Mouse (Mus musculus) erythroblast, embryonic 14.5 days (primary cell): ENCODE results near the gene Musk. TPM values are rescaled to one million over a fixed set of nuclear protein-coding genes. Genes with fewer than 3 reads are reported as not detected.

ENCODE experiments used
- H3K27me3 ChIP-seq: 2 replicates; pipeline ENCODE4 v1.6.1; 2012; ENCODE audit warnings: inconsistent platforms; ENCODE audit not compliant: control insufficient read depth
- H3K36me3 ChIP-seq: 2 replicates; pipeline ENCODE4 v1.6.1; 2012; ENCODE audit warnings: mild to moderate bottlenecking, inconsistent platforms; ENCODE audit not compliant: control insufficient read depth
- H3K4me1 ChIP-seq: 2 replicates; pipeline ENCODE4 v1.6.1; 2012; ENCODE audit warnings: inconsistent platforms; ENCODE audit not compliant: control insufficient read depth
- H3K4me3 ChIP-seq: replicated peaks from 2 replicates; pipeline ENCODE3; 2012; ENCODE audit warnings: moderate library complexity, mild to moderate bottlenecking, inconsistent platforms
- H3K9me3 ChIP-seq: 2 replicates; pipeline ENCODE4 v1.6.1; 2012; ENCODE audit warnings: low read length, inconsistent platforms, mixed read lengths; ENCODE audit not compliant: control insufficient read depth
- GATA1 ChIP-seq: IDR thresholded peaks from 2 replicates; pipeline ENCODE4 v1.6.1; 2012; ENCODE audit warnings: low read length, inconsistent platforms, mixed read lengths
- TAL1 ChIP-seq: IDR thresholded peaks from 3 replicates; pipeline ENCODE4 v1.6.1; 2012; ENCODE audit warnings: low read length, inconsistent platforms, mixed read lengths
- polyA plus RNA-seq: library from polyadenylated mRNA; stranded (reverse); fragments of >175 nt; gene quantifications from 2 replicates; pipeline ENCODE4 v1.2.3, GENCODE M21; 2012

Musk gene
- polyA plus RNA-seq, 1 experiment, result not detected

DNA sequence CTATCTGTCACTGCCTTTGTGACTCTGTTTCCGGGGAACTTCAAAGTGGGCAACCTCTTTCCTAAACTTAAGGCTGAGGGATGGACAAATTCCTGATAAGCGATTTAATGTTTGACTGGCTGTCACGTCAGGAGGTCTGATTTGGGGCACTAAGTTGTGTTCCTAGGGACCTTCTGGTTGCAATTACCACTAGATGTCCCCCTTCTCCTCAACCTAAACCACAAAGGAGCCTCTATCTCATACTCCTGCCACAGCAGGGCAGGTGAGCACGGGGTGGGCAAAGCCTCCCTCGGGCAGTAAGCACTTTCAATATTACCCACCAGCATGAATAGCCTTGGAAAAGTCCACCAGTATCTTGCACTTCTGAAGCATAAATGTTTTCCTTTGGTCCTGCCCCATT is 133.5 kb downstream of the Musk start:
- no peaks in the 10 kb centered on the region for H3K27me3 ChIP-seq
- H3K36me3 ChIP-seq, result no peaks in the 10 kb centered on the region
- no peaks in the 10 kb centered on the region for H3K4me1 ChIP-seq
- no peak for TF ChIP-seq TAL1
- no peak for TF ChIP-seq GATA1
- H3K4me3 ChIP-seq, result no peak overlapping the region
- H3K9me3 ChIP-seq, result no peaks in the 10 kb centered on the region; the same call in 1 of the 2 replicates

GRCm38 (mm10) chr4:58423276-58423930 is 137.6 kb downstream of the Musk start:
- no peaks in the 10 kb centered on the region for H3K27me3 ChIP-seq
- no peak for TF ChIP-seq TAL1
- TF ChIP-seq GATA1, result no peak
- no peak overlapping the region for H3K4me3 ChIP-seq

More at GRCm38 (mm10) chr4:58423276-58423930, 137.6 kb downstream of the Musk start:
- Histone ChIP-seq H3K4me1 (no peaks in the 10 kb centered on the region), H3K9me3 (no peaks in the 10 kb centered on the region; the same call in 1 of the 2 replicates), H3K36me3 (no peaks in the 10 kb centered on the region)

Other genes starting within 250 kb of the Musk start
- gene Svep1, start 79.1 kb upstream of the Musk start, polyA plus RNA-seq, result under 0.01 TPM in 1 of 2 replicates, not detected in the other